Mouse (Mus musculus) liver, adult (tissue): ENCODE measurements around the gene Pik3ca.

ENCODE experiments used
- GATA4 ChIP-seq: IDR thresholded peaks from 2 replicates; pipeline ENCODE4 v1.6.1; 2014; ENCODE audit warnings: mild to moderate bottlenecking, low read length; ENCODE audit not compliant: insufficient replicate concordance

Gene Pik3ca

GRCm38 (mm10) chr3:32421115-32422054 is 23.9 kb downstream of the Pik3ca start:
- no peak for TF ChIP-seq GATA4

DNA sequence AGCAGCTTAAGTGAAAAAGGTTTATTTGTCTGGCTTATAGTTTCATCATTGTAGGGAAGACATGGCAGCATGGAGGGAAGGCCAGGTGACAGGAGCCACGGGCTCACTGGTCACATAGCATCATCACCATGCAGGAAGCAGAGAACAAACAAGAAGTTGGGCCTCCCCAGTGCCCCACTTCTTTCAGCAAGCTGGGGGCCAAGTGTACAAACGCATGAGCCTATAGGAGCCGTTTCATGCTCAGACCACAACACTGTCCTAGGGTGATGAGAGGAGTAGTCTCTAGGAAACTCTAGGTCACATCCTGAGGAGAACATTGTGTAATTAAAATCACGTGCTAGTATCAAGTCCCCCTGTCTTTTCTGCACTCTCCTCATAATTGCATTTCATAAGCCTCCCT is 30.2 kb downstream of the Pik3ca start:
- TF ChIP-seq GATA4, result no peak

DNA sequence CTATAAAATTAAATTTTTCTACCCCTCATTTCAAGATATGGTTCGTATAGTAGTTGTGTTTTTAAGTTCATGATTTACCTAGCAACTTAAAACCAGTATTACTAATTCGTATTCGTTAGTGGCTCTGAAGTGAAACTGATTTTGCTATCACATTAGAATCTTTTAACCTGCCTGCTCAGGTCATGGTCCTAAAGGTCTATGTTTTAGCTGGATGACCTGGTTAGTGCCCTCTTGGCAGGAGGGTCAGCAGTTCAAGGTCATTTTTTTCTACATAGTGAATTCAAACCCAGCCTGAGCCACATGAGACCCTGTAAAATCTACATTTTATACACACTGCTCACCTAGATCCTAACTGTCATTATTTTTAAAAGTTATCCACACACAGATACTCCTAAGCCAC is 30.9 kb downstream of the Pik3ca start:
- TF ChIP-seq GATA4, result no peak; the same call in 1 of the 2 replicates

GRCm38 (mm10) chr3:32428921-32429320 is 31.4 kb downstream of the Pik3ca start:
- no peak for TF ChIP-seq GATA4

GRCm38 (mm10) chr3:32430394-32430793 is 32.9 kb downstream of the Pik3ca start:
- no peak for TF ChIP-seq GATA4

GRCm38 (mm10) chr3:32434016-32434415 is 36.5 kb downstream of the Pik3ca start:
- no peak for TF ChIP-seq GATA4

GRCm38 (mm10) chr3:32436101-32436500 is 38.6 kb downstream of the Pik3ca start:
- no peak for TF ChIP-seq GATA4

GRCm38 (mm10) chr3:32437297-32437696 is 39.8 kb downstream of the Pik3ca start:
- no peak for TF ChIP-seq GATA4

GRCm38 (mm10) chr3:32437820-32438219 is 40.3 kb downstream of the Pik3ca start:
- TF ChIP-seq GATA4, result no peak

DNA sequence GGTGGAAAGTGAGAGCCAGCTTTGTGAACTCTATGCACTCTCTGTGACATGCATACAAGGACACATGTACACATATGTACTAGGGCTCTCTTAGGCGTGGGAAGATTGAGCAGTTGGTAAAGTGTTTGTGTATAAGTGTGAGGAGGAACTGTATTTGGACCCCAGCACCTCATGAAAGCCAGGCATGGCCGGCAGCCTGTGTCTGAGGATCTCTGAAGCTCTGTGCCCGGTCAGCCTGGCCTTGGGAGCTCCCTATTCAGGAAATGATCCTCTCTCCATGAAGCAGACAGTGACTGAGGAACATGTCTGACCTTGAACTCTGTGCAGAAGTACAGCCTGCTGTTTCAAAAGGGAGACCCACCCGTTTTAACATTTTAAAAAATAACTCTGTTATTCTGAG is 41.2 kb downstream of the Pik3ca start:
- TF ChIP-seq GATA4, result no peak

GRCm38 (mm10) chr3:32441710-32442109 is 44.2 kb downstream of the Pik3ca start:
- no peak for TF ChIP-seq GATA4

- no peak for TF ChIP-seq GATA4
Measured at GRCm38 (mm10) chr3:32454329-32455021, 57.0 kb downstream of the Pik3ca start.

- no peak for TF ChIP-seq GATA4
Measured at GRCm38 (mm10) chr3:32459777-32460176, 62.3 kb downstream of the Pik3ca start.

DNA sequence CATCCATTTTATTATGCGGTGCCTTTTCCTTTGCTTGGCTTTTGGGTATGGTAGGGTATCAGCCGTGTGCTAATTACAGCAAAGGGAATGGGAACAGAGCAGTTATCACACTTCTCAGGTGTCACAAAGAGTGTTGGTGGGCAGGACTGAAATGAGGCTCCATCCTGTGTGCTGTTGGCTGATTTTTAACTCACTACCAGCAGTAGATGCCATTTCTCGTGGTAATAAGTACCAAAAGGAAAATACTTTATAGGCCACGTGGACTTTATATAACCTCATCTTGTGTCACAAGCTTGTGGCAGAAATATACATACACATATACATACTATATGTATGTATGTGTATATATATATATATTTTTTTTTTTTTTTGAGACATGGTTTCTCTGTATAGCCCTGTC is 69.8 kb downstream of the Pik3ca start:
- TF ChIP-seq GATA4, result no peak

GRCm38 (mm10) chr3:32468411-32468810 is 70.9 kb downstream of the Pik3ca start:
- no peak for TF ChIP-seq GATA4

DNA sequence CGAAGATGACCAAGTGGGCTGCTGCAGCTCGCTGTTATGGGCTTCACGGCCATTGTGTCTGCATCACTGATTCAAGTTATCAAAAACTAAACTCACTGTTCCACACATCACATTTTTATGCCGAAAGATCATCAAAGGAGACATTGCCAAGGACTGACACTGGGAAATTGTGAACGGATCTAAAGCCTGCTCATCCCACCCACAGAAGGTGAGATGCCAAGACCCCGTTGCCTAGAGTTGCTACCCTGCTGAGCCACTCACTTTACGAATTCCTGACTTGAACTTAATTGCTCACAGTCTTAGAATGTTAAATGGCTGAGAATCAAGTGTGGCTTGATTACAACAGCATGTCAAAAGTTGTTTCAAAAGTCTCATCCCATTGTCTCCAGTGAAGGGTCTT is 73.0 kb downstream of the Pik3ca start:
- TF ChIP-seq GATA4, result no peak

DNA sequence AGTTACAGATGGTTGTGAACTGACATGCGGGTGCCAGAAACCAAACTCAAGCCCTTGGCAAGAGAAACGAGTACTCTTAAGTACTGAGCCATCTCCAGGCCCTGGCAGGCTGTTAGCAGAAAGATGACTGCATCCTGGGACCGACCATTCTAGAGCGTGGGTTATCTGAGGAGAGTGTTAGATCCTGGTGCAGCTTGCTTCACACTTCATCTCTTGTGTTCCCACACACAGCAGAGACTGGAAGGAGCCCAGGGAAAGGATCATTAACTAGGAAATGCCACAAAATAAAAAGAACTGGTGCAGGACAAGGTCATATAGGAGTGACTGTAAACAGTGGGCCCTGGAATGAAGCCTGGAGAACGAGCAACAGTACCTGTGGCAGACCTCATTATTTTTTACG is 73.6 kb downstream of the Pik3ca start:
- no peak for TF ChIP-seq GATA4
